Mouse (Mus musculus) stomach, embryonic 14.5 days (tissue): ENCODE measurements around the gene Accs. TPM values are rescaled to one million over a fixed set of nuclear protein-coding genes. Genes with fewer than 3 reads are reported as not detected.

Experiments
- ATAC-seq: fragments of 200-750 bp; cut with Nextera tagmentation; 2 replicates; pipeline ENCODE4 v1.8.0; 2017; ENCODE audit warnings: low read depth, moderate TSS enrichment; ENCODE audit not compliant: insufficient number of reproducible peaks, insufficient read depth, low FRiP score
- H3K27ac ChIP-seq: fragments of 300-500 bp; sonication (generic); 2 replicates; pipeline ENCODE4 v1.5.1; 2014; ENCODE audit warnings: mild to moderate bottlenecking, low read length, moderate library complexity, mixed read lengths
- H3K27me3 ChIP-seq: fragments of 300-500 bp; sonication (generic); 2 replicates; pipeline ENCODE4 v1.6.1; 2014; ENCODE audit warnings: low read length, control low read depth, mixed read lengths; ENCODE audit not compliant: control insufficient read depth, insufficient read depth
- H3K36me3 ChIP-seq: fragments of 300-500 bp; sonication (generic); 2 replicates; pipeline ENCODE4 v1.6.1; 2014; ENCODE audit warnings: mild to moderate bottlenecking, control low read depth, low read length, moderate library complexity, mixed read lengths; ENCODE audit not compliant: control insufficient read depth, insufficient read depth
- H3K4me1 ChIP-seq: fragments of 300-500 bp; sonication (generic); 2 replicates; pipeline ENCODE4 v1.6.1; 2014; ENCODE audit warnings: low read length, control low read depth, mixed read lengths; ENCODE audit not compliant: control insufficient read depth, insufficient read depth
- H3K4me2 ChIP-seq: fragments of 300-500 bp; sonication (generic); replicated peaks from 2 replicates; pipeline ENCODE4 v1.6.1; 2014; ENCODE audit warnings: low read depth, low read length, control low read depth
- H3K4me3 ChIP-seq: fragments of 300-500 bp; sonication (generic); 2 replicates; pipeline ENCODE4 v1.5.1; 2014; ENCODE audit warnings: low read depth, low read length, control low read depth
- H3K9ac ChIP-seq: fragments of 300-500 bp; sonication (generic); replicated peaks from 2 replicates; pipeline ENCODE4 v1.6.1; 2014; ENCODE audit warnings: low read depth, mild to moderate bottlenecking, control low read depth, low read length, moderate library complexity, mixed read lengths
- H3K9me3 ChIP-seq: fragments of 300-500 bp; sonication (generic); 2 replicates; pipeline ENCODE4 v1.6.1; 2016; ENCODE audit warnings: low read depth, low read length, control low read depth; ENCODE audit not compliant: control insufficient read depth
- WGBS: fragments of 180-500 bp; shearing (Covaris S2); extraction: QIAGEN DNeasy Blood & Tissue Kit; methylation state at CpG from one replicate; pipeline ENCODE4 v1.1.7; 2014; 5-methylcytosine and 5-hydroxymethylcytosine counted together
- polyA plus RNA-seq: library from polyadenylated mRNA; unstranded; fragments of >200 nt; fragmentation: Nextera tagmentation; extraction: Ambion mirVana; gene quantifications from 2 replicates; pipeline ENCODE4 v1.2.1, GENCODE M21; 2014

Gene Accs
- polyA plus RNA-seq, 1 experiment from 2014 or later, result 11.3 TPM

- H3K4me1 ChIP-seq, result peaks cover 6% of the 10 kb centered on the region; the same call in 1 of the 2 replicates
- 83% methylated on average over 4 of the region's 4 CpGs for WGBS
- no peak overlapping the region for H3K4me3 ChIP-seq
- no peak overlapping the region for H3K9ac ChIP-seq
- H3K27me3 ChIP-seq, result no peaks in the 10 kb centered on the region
- H3K36me3 ChIP-seq, result no peaks in the 10 kb centered on the region
- no peak overlapping the region for H3K27ac ChIP-seq
- H3K4me2 ChIP-seq, result no peak overlapping the region
- H3K9me3 ChIP-seq, result no peaks in the 10 kb centered on the region
- ATAC-seq, result no peak
Observed at GRCm38 (mm10) chr2:93871411-93871925, 21.7 kb upstream of the Accs start.

GRCm38 (mm10) chr2:93870842-93871241, 21.1 kb upstream of the Accs start:
- WGBS, result 41% methylated on average over 4 of the region's 4 CpGs
- Histone ChIP-seq H3K9me3 (no peaks in the 10 kb centered on the region), H3K4me3 (no peak overlapping the region), H3K4me2 (no peak overlapping the region), H3K9ac (no peak overlapping the region), H3K36me3 (no peaks in the 10 kb centered on the region), H3K27ac (no peak overlapping the region), H3K27me3 (no peaks in the 10 kb centered on the region), H3K4me1 (peaks cover 6% of the 10 kb centered on the region; the same call in 1 of the 2 replicates)
- peak; percentile 42; the same call in 1 of the 2 replicates for ATAC-seq

GRCm38 (mm10) chr2:93869107-93869600, 19.4 kb upstream of the Accs start, which contains the start of gene Accsl:
Accsl (minus strand) TSS chr2:93869157.
- Histone ChIP-seq H3K9me3 (no peaks in the 10 kb centered on the region), H3K27me3 (no peaks in the 10 kb centered on the region), H3K4me3 (no peak within 1 kb of the TSS), H3K27ac (no peak within 1 kb of the TSS), H3K9ac (no peak within 1 kb of the TSS), H3K4me2 (no peak within 1 kb of the TSS), H3K4me1 (peaks cover 6% of the 10 kb centered on the region; the same call in 1 of the 2 replicates), H3K36me3 (no peaks in the 10 kb centered on the region)
- no peak for ATAC-seq
- WGBS, result 68% methylated on average over 7 of the region's 7 CpGs

GRCm38 (mm10) chr2:93868566-93868965, 18.8 kb upstream of the Accs start:
- Histone ChIP-seq H3K27me3 (no peaks in the 10 kb centered on the region), H3K27ac (no peak overlapping the region), H3K36me3 (no peaks in the 10 kb centered on the region), H3K4me3 (no peak overlapping the region), H3K4me2 (no peak overlapping the region), H3K4me1 (peaks cover 4% of the 10 kb centered on the region; the same call in 1 of the 2 replicates), H3K9ac (no peak overlapping the region), H3K9me3 (no peaks in the 10 kb centered on the region)
- no peak for ATAC-seq
- 84% methylated on average over 11 of the region's 11 CpGs for WGBS

- Histone ChIP-seq H3K27ac (no peak overlapping the region), H3K36me3 (no peaks in the 10 kb centered on the region), H3K4me1 (no peaks in the 10 kb centered on the region), H3K9ac (no peak overlapping the region), H3K4me3 (no peak overlapping the region), H3K9me3 (no peaks in the 10 kb centered on the region), H3K27me3 (no peaks in the 10 kb centered on the region), H3K4me2 (no peak overlapping the region)
- no peak for ATAC-seq
- WGBS, result 79% methylated on average over 4 of the region's 4 CpGs
Observed at GRCm38 (mm10) chr2:93863229-93863628, 13.5 kb upstream of the Accs start.

- H3K27me3 ChIP-seq, result no peaks in the 10 kb centered on the region
- no peak for ATAC-seq
- 68% methylated on average over 12 of the region's 12 CpGs for WGBS
- no peaks in the 10 kb centered on the region for H3K9me3 ChIP-seq
- no peak overlapping the region for H3K9ac ChIP-seq
- no peak overlapping the region for H3K27ac ChIP-seq
- H3K4me3 ChIP-seq, result no peak overlapping the region
- no peak overlapping the region for H3K4me2 ChIP-seq
- H3K36me3 ChIP-seq, result no peaks in the 10 kb centered on the region
- peaks cover 4% of the 10 kb centered on the region; the same call in 1 of the 2 replicates for H3K4me1 ChIP-seq
Observed at GRCm38 (mm10) chr2:93858845-93859244, 9.1 kb upstream of the Accs start.

GRCm38 (mm10) chr2:93851303-93851702, 1.6 kb upstream of the Accs start:
- Histone ChIP-seq H3K4me1 (peaks cover 10% of the 10 kb centered on the region; the same call in 1 of the 2 replicates), H3K36me3 (no peaks in the 10 kb centered on the region), H3K27me3 (no peaks in the 10 kb centered on the region), H3K4me3 (no peak overlapping the region), H3K4me2 (no peak overlapping the region), H3K9me3 (no peaks in the 10 kb centered on the region), H3K9ac (no peak overlapping the region), H3K27ac (no peak overlapping the region)
- no peak for ATAC-seq
- WGBS, result 88% methylated on average over 1 of the region's 1 CpGs

- ATAC-seq, result no peak
- peak overlapping the region; percentile 71 for H3K4me2 ChIP-seq
- WGBS, result 39% methylated on average over 13 of the region's 13 CpGs
Observed at GRCm38 (mm10) chr2:93850317-93850944, 688 bp upstream of the Accs start.

More at GRCm38 (mm10) chr2:93850317-93850944, 688 bp upstream of the Accs start:
- no peaks in the 10 kb centered on the region for H3K9me3 ChIP-seq
- peaks cover 6% of the 10 kb centered on the region; the same call in 1 of the 2 replicates for H3K4me1 ChIP-seq
- H3K9ac ChIP-seq, result no peak overlapping the region
- H3K27ac ChIP-seq, result no peak overlapping the region
- H3K36me3 ChIP-seq, result no peaks in the 10 kb centered on the region
- peak overlapping the region; percentile 59; the same call in 1 of the 2 replicates for H3K4me3 ChIP-seq
- no peaks in the 10 kb centered on the region for H3K27me3 ChIP-seq
